Mouse (Mus musculus): ENCODE data around the gene Chd1.
A peak's percentile ranks its signal among the peaks of the same experiment; 100 is the strongest.

The Chd1 gene

DNA sequence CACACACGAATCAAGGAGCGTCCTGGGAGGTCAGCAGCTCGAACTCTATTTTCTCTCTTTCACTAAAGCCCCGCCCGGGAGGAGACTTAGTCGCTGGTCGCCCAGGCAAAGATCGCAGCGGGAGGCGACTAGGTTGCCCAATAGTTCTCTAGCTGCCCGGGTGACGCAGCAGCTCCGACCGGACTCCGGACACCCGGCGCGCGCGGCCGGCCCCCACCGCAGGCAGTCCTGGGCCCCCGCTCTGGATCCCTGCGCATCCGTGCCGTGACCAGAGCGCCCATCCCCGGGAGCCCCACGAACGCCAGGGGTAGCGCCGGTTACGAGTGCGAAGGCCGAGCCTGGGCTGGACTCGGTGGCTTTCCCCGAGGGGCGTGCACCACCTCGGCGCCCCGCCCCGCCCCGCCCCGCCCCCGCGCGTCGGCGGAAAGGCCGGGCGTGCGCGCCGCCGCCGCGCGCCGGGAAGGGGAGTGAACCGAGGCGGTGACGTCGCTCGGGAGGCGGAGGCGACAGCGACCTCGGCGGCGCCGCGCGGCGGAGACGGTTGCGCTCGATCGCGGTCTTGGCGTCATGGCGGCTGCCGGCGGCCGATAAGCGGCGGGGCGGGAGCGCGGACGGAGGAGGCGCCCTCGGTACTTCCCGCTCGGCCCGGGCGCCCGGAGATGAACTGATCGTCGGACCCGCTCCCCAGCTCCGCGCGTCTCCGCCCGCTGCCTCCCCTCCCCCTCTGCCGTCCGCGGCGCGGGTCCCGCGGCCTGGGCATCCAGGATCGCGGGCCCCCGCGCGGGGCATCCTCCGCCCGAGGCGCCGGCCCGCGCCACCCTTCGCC lies at the start of gene Chd1:
TSS of gene Chd1 (plus strand) at position 493 of the 826 bp plus-strand sequence.
- DNase-seq = peak; percentile 92 to 93

DNA sequence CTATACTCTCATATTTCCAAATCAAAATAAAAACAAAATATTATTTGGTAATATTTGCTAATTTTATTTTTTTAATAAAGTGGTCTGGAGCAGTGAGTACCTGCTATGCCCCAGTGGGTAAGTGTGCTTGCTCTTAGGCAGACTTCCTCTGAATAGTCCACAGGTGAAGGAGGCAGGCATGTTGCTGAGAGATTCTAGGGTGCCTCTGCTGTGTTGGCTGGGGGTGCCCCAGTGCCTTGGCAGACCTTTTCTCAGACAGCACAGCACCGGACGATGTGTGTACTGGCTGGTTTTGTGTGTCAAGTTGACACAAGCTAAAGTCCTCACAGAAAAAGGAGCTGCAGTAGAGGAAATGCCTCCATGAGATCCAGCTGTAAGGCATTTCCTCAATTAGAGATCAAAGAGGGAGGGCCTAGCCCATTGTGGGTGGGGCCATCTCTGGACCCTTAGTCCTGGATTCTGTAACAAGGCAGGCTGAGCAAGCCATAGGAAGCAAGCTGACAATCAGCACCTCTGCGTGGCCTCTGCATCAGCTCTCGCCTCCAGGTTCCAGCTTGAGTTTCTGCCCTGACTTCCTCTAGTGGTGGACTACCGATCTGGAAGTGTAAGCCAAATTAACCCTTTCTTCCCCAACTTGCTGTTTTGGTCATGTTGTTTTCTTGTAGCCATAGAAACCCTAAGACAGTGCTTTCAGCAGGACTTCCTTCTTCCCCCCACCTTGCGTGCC lies 47.7 kb upstream of the Chd1 start:
- DNase-seq = peak; percentile 51 to 52

DNA sequence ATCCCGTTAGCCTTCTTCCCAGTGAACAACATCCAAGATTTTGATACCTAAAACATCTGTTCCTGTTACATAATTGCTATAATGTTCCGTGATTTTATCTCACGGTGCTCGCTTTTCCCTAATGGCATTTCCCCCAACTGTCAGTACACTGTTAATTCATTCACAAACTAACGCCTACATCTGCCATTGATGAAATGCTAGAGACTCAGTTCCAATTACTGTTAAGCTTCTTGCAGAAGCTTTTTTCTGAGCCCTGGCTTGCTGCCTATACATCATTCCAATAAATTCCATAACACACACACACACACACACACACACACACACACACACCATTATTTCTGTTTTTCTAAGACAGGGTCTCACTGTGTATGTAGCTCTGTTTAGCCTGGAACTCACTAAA lies 31.9 kb upstream of the Chd1 start:
- DNase-seq = no peak

DNA sequence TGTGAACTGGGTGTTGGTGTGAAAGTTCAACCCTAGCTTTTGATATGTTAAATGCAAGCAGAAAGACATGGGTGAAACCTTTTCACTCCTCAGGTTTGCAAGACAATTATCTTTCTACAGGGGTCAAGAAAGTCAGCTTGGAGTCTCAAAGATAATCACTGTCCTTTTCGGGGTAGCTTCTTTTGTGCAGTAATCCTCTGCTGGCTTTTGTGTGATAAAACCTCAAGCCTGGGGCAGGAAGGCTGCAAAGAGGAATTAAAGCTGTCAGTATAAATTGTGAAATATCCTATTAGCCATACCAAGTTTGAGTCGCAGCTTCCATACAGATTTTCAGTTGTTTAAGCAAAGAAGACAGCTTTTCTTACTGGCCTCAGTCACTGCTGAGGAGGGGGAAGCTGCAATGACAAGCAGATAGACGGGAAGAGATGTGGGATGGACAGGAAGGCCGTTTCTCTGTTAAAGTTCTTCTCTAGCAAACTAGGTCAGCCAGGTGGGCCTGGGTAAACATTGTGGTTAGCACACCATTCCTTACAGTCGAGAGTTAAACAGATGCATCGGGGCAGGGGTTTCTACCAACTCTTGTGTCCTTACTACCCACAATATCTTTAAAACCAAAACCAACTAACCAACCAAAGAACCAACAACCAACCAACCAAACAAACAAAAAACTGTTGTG lies 26.7 kb upstream of the Chd1 start:
- DNase-seq = no peak

DNA sequence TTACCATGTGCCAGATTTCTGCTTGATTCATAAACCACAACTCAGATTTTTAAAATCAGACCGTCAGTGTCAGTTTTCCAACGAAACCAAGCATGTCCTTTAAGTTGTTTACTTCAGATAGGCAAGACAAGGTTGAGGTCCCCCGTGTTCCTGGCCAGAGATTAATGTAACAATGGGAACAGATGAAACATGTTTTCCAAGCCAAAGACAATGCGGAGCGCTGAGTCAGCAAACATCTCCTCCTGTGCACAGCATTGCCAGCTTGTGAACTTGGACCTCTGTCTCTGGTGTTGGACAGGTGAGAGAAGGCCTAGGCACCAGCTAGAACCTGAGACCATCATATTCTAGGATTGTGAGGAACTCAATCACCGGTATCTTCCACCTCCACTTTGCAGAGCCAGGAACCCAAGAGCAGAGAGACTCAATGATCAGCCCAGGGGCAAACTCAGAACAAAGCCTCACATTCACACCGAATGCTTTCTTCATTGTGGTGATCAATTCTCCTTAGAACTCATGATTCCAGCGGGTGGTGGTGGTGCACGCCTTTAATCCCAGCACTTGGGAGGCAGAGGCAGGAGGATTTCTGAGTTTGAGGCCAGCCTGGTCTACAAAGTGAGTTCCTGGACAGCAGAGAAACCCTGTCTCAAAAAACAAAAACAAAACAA lies 24.7 kb upstream of the Chd1 start:
- no peak for DNase-seq

DNA sequence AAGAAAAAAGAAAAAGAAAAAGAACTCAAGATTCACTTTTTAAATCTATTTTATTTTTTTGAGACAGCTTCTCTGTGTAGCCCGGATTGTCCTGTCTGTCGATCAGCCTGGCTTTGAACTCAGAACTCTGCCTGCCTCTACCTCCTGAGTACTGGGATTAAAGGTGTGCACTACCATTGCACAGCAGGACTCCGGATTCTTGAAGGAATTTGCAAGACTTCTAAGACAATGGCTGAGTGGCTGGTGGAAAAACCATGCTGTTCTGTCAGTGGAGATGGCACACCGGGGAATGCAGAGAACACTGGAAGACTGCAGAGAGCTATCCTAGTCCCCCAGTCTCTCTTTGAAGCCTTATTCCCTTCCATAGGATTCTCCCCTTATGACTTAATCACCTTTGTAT lies 24.1 kb upstream of the Chd1 start:
- no peak for DNase-seq

DNA sequence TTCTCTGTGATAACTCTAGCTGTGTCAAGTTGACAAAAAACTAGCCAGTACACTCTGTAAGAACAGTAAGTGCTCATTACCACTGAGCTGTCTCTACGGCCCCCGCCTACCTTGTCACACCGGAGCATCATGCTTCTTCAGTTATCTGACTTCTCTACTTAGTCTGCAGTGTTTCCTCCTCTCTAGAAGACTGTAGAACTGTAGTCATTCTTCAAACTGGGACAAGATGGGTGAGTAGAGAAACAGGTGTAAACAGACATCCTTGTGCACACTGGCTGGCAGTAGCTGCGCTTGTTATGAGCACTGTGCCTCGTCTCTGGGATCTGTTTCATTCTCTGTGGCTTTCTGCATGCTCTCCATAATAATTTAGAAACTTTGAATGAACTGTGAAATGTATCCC lies 18.4 kb upstream of the Chd1 start:
- DNase-seq = no peak

DNA sequence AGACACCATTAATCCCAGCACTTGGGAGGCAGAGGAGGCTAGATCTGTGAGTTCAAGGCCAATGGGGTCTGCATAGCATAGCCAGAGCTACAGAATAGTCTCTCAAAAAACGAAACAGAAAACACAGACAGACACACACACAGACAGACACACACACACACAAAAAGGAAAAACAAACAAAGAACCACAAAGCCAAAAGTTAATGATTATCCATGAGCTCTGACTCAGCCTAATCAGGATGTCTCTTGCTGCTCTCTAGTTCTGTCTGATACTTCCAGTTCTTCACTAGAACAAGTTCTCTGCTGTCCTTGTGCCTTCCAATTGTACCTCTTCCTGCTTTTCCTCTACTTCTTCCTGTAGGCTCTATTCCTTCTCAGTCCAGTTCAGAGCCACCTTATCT lies 14.5 kb upstream of the Chd1 start:
- no peak for DNase-seq

DNA sequence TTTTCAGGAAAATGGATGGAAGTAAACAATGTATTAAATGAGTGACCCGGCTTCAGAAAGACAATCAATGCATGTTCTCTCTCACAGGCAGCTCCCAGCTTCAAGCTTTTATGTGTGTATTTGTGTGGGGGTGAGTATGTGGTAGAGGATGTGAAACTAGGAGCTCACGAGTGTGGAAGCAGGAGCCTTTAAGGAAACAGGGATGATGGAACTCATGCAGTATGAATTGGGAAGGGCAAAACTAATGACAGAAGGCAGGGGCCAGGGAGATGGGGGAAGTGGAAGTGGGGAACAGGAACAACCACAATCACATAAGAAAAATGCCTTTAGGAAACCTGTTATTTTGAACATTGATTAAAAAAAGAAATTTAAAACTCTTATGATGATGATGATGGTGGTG lies 9.2 kb upstream of the Chd1 start:
- no peak for DNase-seq

DNA sequence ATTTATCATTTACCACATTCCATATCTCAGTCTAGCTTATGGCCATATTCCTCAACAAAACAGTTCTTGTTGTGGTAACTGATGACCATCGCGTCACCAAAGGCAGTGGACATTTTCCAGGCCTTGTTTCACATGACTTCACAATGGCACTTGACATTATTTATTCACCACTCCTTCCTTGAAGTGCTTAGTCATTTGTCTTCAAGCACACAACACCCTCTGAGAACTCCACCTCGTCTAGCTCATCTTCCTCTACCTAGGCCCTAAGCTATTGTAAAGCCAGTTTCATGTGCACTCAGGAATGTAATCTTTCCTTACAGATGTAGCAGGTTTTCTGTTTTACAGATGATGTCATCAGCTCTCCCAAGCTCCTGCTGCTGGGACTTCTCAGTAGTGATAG lies 5.8 kb upstream of the Chd1 start:
- DNase-seq = no peak

DNA sequence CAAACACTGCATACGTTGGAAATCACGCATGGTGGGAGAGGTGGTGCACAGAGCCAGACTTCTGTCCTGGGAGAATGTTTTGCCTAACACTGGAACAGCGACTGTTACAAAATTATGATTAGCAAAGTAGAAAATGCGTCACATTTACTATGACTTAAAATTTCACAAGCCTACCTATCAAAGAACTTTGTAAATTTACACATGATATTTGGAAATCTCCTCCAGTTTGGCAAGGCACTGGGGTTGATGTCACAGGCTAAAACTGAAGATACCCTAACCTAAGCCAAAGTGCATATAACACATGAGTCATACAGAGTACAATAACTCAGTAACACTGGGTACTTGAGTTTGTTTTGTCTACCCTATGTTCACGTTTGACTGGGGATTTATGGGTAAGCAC lies 3.3 kb upstream of the Chd1 start:
- DNase-seq = no peak

DNA sequence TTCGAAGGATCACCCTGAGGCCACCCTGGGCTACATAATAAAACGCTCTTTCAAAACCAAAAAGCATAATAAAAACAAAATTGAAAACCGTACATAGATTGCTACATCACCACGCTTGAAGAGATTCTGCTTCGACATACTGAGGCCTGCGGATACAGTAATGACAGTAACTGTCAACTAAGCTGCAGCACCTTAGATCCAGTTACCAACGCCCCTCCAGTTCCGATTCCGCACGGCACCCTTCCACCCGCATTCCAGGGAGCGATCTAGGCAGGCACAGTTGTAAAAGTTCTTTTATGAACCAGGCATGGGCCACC lies 651 bp upstream of the Chd1 start:
- no peak for DNase-seq

DNA sequence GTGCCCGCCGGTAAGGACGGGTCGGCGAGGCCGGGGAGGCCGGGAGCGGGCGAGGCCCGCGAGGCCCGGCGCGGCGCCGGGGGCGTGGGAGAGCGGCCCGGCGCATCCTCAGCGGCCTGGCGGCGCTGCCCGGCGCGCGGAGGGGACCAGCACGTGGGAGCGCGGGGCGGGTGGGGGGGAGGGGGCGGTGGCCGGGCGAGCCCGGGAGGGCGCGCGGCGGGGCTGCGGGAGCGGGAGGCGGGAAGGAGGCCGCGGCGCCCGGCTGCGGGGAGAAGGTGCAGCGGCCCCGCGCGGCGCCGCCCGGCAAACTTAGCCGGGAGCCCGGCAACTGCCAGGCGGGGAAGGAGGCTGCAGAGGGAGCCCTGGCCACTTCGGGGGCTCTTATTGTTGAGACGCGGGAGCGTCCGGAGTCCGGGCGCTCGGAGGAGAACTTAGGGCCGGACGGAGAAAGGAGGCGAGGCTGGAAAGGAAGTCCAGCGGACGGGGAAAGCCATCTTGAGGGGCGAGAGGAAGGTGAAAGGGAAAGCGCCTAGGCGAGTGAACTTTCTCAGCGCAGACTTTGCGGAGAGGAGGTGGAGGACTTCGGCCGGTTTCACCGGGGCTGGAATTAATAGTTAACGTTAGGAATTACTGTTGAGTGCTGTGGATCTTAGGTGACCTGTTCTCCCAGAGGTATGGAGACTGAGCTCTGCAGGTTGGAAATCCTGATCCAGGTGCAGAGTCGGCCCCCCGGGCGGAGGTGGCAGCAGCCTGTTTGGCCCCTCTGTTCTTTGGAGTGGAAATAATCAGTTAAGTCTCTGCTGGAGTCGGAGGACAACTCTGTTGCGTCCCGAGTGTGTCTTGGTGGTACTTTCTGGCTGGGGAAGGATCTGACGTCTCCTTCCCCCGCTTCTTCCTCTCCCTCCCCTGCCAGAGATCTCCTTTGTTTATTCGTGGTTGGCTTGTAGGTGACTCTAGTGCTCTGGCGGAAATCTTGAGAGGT lies 827 bp downstream of the Chd1 start:
- DNase-seq = peak; percentile 62 to 72

DNA sequence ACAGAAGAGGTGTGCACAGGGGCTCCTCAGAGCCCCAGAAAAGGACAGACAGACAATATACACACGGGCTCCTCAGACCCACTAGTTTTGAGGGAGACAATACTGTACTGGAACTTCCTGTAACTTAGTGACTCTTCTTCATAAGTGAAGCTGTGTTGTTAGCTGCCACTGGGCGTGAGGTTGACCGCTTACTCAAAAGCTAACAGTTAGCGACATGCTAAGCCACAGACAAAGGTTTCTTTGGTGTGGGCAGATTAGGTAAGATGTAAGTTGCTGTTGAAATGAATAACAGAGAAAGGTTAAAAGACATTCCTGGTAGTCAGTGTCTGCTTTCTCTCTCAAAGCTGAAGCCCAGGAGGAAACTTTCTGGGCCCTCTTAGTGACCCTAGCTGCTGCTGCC lies 9.7 kb downstream of the Chd1 start:
- no peak for DNase-seq

DNA sequence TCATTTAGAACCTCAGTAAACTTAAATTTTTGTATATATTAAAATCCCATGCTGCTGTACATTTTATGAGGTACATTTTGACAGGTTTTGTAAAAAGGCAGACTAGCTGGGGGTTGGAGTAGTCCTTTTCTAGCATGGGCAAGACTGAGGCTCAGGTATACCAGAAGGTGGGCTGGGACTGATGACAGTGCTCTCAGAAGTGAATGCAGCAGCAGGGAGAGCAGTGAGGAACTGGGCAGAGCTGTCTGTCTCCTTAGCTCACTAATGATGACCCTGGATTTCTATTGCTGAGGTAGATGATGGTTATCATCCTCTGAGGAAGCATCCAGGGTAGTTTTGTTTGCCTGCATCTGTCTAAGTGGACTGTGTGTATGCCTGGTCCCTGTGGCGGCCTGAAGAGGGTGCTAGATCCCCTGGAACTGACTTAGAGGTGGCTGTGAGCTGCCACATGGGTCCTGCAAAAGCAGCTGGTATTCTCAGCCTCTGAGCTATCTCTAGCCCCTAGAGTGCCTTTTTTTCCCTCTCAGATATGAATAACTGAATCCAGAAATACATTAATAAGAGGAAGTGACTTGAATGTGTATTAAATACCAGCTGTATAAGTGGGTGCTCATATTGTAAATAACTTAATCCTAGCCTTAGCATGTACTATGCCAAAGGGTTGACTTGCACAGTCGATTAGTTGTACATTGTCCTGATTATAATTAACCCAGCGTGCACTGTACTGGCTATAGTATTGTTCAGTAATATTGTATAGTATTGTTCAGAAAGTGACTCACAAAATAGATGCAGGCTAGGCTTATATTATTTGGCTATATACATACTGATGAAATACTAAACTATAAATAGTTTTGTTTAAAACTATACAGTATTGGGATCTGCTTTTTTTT lies 10.5 kb downstream of the Chd1 start:
- peak; percentile 40 to 54 for DNase-seq

DNA sequence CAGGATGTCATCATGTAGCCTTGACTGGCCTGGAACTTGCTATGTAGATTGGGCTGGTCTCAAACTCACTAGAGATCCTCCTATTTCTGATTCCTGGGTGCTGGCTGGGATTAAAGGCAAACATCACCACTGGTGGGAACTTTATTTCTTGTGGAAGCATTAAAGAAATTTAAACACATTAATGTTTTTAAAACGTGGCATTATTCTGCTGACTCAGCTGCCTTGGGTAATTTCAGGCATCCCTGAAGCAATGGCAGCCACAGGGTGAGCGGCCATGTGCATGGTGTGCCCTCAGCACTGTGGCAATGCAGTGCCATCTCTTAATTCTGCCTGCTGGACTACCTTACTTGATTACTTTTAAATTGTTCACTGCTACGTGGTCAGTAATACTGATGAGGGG lies 11.2 kb downstream of the Chd1 start:
- no peak for DNase-seq

DNA sequence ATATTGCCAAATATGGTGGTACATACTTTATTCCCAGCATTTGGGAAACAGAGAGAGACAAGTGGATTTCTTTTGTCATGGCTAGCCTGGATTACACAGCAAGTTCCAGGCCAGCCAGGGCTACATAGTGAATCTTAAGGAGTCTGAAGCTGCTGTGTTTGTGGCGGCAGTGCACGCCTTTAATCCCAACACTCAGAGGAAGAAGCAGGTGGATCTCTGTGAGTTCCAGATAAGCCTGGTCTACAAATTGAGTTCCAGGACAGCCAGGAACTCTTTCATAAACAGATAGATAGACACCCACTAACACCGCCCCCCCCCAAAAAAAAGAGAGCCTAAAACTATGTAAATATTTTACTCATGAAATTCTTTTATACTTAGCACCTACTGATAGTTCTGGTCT lies 16.1 kb downstream of the Chd1 start:
- no peak for DNase-seq

DNA sequence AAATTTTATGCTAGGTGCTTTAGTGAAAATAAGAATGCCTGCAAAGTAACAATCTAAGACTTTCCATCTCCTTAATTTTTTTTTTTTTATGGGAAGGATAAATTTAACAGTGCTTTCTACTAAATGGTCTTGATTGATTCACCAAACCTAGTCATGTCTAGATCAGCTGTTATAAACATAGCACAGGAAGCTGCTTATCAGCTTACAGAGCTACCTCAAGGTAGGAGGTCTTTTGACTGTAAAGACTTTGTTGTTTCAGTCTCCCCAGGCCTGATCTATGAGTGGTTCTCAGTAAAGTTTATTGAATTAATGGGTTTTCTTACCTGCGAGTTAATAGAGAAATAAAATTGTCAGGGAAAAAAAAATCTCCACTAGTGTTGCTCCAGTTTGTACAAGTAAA lies 18.5 kb downstream of the Chd1 start:
- DNase-seq = no peak

DNA sequence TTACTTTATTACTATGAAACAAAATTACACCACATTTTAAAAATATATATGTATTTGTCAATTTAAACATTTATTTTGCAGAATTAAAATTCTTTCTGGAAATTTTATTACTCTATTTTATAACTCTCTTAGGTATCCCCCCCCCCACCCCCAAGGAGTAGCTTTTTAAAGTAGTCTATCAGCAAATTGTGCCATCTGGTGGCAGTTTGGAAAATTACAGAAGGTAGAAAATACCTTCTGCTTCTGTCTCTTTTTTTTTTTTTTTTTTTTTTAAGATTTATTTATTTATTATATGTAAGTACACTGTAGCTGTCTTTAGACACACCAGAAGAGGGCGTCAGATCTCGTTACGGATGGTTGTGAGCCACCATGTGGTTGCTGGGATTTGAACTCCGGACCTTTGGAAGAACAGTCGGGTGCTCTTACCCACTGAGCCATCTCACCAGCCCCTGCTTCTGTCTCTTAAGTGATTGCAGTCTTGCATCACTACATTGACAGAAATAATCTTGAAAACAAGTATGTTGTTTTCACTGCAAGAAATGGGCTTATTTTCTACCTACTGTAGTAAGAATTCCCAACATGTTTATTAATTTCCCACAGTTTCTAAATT lies 19.2 kb downstream of the Chd1 start:
- DNase-seq = peak in 1 of 2 experiments; percentile 50

DNA sequence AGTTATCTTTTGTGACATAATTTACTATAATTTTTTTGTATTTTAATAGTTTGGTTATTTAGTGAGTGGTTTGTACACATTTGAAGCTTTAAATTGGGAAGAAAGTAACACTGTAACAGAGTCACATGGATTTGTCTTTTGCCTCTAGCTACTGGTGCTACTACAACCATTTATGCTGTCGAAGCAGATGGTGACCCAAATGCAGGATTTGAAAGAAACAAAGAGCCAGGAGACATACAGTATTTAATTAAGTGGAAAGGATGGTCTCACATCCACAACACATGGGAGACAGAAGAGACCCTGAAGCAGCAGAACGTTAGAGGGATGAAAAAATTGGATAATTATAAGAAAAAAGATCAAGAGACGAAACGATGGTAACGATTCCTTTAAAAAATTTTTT lies 26.9 kb downstream of the Chd1 start:
- no peak for DNase-seq

Data from lung, postnatal 4 days (tissue).